ENCODE assay signal across 17 mouse cellular contexts in genomic region chr14:101704479-101704878, GRCm38 (mm10).
"Had no signal": no experiment of that assay in that cellular context is flagged by ENCODE, and none has a peak within 500 bp of the region (broad histone marks: within the 10 kb centered on the region; RNA-seq: fewer than 3 reads in every experiment).

No protein-coding gene starts in this region.

- H3K36me3 ChIP-seq: kidney, embryonic 15.5 days; liver, embryonic 13.5 days; lung, embryonic 15.5 days; midbrain, embryonic 10.5 days; midbrain, embryonic 13.5 days; neural tube, embryonic 13.5 days had no signal

- H3K27me3 ChIP-seq: kidney, embryonic 15.5 days; liver, embryonic 13.5 days; lung, embryonic 15.5 days; megakaryocyte, embryonic 14.5 days; midbrain, embryonic 13.5 days; neural tube, embryonic 13.5 days had no signal

- DNase-seq: kidney, adult 11 months; kidney, adult 8-10 months; kidney, postnatal 10 days; kidney, postnatal 4 days; layer of hippocampus, adult 9-11 months; liver, embryonic 13.5 days; lung, postnatal 10 days; lung, postnatal 36 days; thymus, adult 2 months; thymus, postnatal 14 days; thymus, postnatal 4 days had no signal
